Mouse (Mus musculus) A20 (cell line): Measurements from ENCODE around the gene Atp6v1a.

ENCODE experiments used
- DNase-seq: peaks from one replicate; pipeline ENCODE4 v3.0.0-alpha.2; 2011; ENCODE audit warnings: low read depth, low spot score

The Atp6v1a gene

DNA sequence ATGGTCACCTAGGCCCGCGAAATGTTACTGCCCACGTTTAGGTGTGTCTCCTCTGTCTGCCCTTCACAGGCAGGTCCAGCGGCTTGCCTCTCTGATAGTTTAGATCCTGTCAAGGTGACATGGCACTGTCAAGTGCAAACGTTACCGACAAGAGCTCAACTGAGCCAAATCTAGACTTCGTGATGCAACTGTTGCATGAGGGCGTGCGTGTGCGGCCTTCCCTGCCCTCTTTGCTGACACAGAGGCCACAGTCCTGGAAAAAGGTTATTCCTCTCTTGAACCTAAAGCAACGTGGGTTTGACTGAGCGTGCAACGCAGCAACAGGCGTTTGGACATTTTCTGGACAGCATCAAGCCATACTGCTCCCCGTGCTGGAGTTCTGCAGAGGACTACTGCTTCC is 78.2 kb downstream of the Atp6v1a start:
- DNase-seq, result no peak

DNA sequence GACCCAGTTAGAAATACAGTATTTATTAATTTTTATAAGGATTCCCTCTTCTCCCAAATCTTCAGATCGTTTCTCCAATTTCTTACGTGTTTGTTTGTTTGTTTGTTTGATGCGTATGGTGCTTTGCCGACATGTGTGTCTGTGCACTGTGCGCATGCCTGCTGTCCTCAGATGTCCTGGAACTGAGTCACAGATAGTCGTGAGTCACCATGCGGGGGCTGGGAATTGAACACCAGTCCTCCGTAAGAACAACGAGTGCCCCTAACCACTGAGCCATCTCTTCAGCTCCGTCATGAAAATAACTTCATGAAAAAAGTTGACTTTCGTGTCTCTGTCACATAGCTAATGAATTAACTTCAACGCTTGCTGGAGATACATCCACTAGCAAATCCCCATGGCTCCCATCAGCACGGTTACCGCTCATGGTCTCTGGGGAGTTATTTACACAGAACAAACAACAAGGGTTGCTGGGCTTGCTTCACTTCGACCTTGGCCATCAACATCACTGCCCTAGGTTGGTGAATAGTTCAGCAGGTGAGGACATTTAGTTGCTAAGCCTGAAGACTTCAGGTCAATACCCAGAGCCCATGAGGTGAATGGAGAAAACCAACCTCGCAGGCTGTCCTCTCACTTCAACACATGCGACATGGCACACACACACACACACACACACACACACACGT is 78.8 kb downstream of the Atp6v1a start:
- no peak for DNase-seq

DNA sequence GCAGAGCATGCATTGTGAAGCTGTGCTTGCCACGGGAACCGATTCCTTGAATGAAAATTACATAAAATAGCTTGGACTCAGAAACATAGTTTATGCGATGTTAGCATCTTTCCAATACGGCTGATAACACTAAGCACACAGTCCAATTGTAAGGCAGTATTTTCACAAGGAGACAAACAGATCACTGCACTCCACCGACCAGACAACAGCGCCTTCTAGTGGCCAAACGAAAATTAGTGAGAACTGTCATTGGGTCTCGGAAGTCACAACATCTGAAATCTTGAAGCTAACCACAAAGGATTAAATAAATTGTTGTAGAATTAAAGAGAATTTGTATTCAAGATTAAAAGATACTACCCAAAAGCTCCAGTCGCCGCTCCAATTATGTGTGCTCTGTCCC is 80.8 kb downstream of the Atp6v1a start:
- DNase-seq, result peak; percentile 77

DNA sequence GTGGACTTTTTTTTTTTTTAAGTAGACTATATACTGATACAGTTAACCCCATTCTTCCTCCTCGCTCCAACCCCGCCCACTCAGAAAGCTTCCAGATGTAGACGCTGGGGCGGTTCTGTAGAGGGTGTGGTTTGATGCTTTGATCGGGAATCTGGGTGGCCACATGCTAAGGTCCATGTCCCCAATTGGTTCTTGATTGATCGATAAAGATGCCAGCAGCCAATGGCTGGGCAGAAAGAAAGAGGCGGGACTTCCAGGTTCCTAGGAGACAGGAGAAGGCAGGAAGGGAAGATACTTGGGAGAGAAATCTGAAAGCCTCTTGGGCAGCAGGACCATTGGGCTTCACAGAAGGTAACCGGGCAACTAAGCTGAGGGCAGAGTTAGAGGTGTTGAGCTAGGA is 83.7 kb downstream of the Atp6v1a start:
- DNase-seq, result no peak

DNA sequence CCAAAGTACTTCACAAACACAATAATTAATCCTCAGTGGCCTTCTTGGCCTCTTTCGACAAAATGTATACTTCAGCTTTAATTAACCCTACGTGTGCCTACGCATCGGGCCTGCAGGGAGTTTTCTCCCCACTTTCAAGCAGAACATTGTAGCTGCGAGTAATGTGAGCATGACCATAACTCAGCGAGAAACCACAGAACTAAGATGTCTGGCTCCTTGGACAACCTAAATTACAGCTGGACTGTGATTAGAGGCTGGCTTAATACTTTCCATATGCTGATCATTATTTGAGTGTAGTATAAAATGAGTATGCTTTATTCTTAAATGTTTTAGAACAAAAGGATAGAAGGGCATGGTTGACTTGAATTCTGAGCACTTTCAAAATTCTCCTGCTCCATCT is 86.2 kb downstream of the Atp6v1a start:
- DNase-seq, result no peak

DNA sequence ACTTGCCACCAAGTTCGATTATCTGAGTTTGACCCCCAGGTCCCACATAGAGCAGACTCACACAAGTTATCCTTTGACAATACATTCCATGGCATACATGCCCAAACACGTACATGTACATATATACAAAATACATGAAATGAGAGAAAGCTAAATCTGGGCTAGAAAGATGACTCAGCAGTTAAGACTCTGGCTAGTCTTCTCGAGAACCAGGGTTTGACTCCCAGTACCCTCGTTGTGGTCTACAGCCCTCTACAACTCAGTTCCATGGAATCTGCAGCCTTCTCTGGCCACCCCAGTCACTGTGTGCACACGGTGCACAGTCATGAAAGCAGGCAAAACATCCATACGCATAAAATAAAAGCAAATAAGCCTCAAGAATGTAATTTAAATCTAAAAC is 87.1 kb downstream of the Atp6v1a start:
- DNase-seq, result no peak

DNA sequence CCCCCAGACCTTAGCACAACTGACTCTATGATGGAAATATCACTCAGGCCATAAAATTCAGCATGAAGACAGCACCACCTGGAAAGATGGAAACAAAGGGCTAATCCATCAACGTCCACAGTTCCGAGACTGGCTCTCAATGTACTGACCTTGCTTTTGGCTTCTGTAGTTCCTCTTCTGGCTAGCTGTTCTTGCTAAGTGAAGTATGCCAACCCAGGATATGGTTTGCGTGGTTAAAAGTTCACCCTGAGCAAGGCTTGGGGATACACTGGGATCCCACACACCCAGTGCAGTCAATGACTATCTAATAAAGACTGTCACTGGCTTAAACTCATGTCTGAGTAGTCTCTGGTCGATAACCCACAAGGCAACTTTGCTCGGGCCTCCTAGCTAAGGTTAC is 89.4 kb downstream of the Atp6v1a start:
- no peak for DNase-seq

DNA sequence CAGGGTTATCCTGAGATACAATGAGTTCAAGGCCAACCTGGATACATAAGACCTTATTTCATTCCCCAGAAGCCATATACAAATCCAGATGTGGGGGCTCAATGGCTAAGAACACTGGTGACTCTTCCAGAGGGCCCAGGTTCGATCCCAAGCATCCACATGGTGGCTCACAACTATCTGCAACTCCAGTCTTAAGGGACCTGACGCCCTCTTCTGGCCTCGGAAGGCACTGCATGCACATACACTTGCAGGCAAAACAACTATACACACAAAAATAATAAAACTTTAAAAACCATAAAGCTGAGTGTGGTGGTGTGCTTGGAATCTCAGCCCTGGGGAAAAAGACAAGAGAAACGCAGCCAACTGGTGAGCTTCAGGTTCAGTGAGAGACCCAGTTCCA is 100.4 kb downstream of the Atp6v1a start:
- DNase-seq, result peak; percentile 48
